Mouse (Mus musculus): ENCODE measurements at regions not wholly inside any gene's neighbourhood (a gene's known extent, or its start where the extent isn't known, plus 50 kb on each side); places are given as distances from the start of the nearest gene placed in this dataset.

GRCm38 (mm10) chr3:131779803-131780202, 215.2 kb downstream of the Papss1 start:
- Histone ChIP-seq H3K36me3 (ENCODE audit: control insufficient read depth, insufficient read depth, low read length) (no peaks in the 10 kb centered on the region), H3K27ac (replicated peaks; ENCODE audit: low read depth, low read length) (no peak overlapping the region), H3K9ac (ENCODE audit: low read depth, low read length, severe bottlenecking) (no peak overlapping the region), H3K9me3 (ENCODE audit: control insufficient read depth, low read length) (no peaks in the 10 kb centered on the region), H3K4me2 (replicated peaks; ENCODE audit: low read depth, low read length, severe bottlenecking) (no peak overlapping the region), H3K4me1 (ENCODE audit: control insufficient read depth, insufficient read depth, low read length) (no peaks in the 10 kb centered on the region), H3K4me3 (replicated peaks; ENCODE audit: low read length) (no peak overlapping the region), H3K27me3 (ENCODE audit: control insufficient read depth, insufficient read depth, low read length) (no peaks in the 10 kb centered on the region)
- DNase-seq (ENCODE audit: low spot score) (no peak), ATAC-seq (ENCODE audit: low FRiP score, low read depth) (no peak)
- no peak for TF ChIP-seq POLR2A (IDR thresholded peaks at IDR 0.05; ENCODE audit: borderline replicate concordance, extremely low read depth, insufficient read depth, insufficient read length)
- 36% methylated on average over 7 of the region's 7 CpGs for WGBS

- no peak for ATAC-seq (ENCODE audit: low FRiP score, low read depth)
- Histone ChIP-seq H3K9me3 (ENCODE audit: control insufficient read depth, low read length) (no peaks in the 10 kb centered on the region), H3K27ac (replicated peaks; ENCODE audit: low read depth, low read length) (no peak overlapping the region), H3K4me1 (ENCODE audit: control insufficient read depth, insufficient read depth, low read length) (no peaks in the 10 kb centered on the region), H3K27me3 (ENCODE audit: control insufficient read depth, insufficient read depth, low read length) (no peaks in the 10 kb centered on the region), H3K36me3 (ENCODE audit: control insufficient read depth, insufficient read depth, low read length) (no peaks in the 10 kb centered on the region), H3K4me2 (replicated peaks; ENCODE audit: low read depth, low read length, severe bottlenecking) (no peak overlapping the region), H3K4me3 (replicated peaks; ENCODE audit: low read length) (no peak overlapping the region), H3K9ac (ENCODE audit: low read depth, low read length, severe bottlenecking) (no peak overlapping the region)
- DNase-seq (ENCODE audit: low spot score), result peak; percentile 75
- WGBS, result 49% methylated on average over 3 of the region's 3 CpGs
- TF ChIP-seq POLR2A (IDR thresholded peaks at IDR 0.05; ENCODE audit: borderline replicate concordance, extremely low read depth, insufficient read depth, insufficient read length), result no peak
Observed at GRCm38 (mm10) chr3:131785524-131785923, 221.0 kb downstream of the Papss1 start.

GRCm38 (mm10) chr3:131788321-131788720, 223.8 kb downstream of the Papss1 start:
- no peak overlapping the region for H3K27ac ChIP-seq (replicated peaks; ENCODE audit: low read depth, low read length)
- no peaks in the 10 kb centered on the region for H3K4me1 ChIP-seq (ENCODE audit: control insufficient read depth, insufficient read depth, low read length)
- ATAC-seq (ENCODE audit: low FRiP score, low read depth), result no peak
- DNase-seq (ENCODE audit: low spot score), result no peak
- no peak overlapping the region for H3K4me2 ChIP-seq (replicated peaks; ENCODE audit: low read depth, low read length, severe bottlenecking)
- H3K9ac ChIP-seq (ENCODE audit: low read depth, low read length, severe bottlenecking), result no peak overlapping the region
- no peak for TF ChIP-seq POLR2A (IDR thresholded peaks at IDR 0.05; ENCODE audit: borderline replicate concordance, extremely low read depth, insufficient read depth, insufficient read length)
- no peaks in the 10 kb centered on the region for H3K36me3 ChIP-seq (ENCODE audit: control insufficient read depth, insufficient read depth, low read length)
- H3K27me3 ChIP-seq (ENCODE audit: control insufficient read depth, insufficient read depth, low read length), result no peaks in the 10 kb centered on the region
- WGBS, result 86% methylated on average over 1 of the region's 2 CpGs
- no peak overlapping the region for H3K4me3 ChIP-seq (replicated peaks; ENCODE audit: low read length)
- no peaks in the 10 kb centered on the region for H3K9me3 ChIP-seq (ENCODE audit: control insufficient read depth, low read length)

GRCm38 (mm10) chr3:131789177-131789576, 224.6 kb downstream of the Papss1 start:
- Histone ChIP-seq H3K36me3 (ENCODE audit: control insufficient read depth, insufficient read depth, low read length) (no peaks in the 10 kb centered on the region), H3K9ac (ENCODE audit: low read depth, low read length, severe bottlenecking) (no peak overlapping the region), H3K27me3 (ENCODE audit: control insufficient read depth, insufficient read depth, low read length) (no peaks in the 10 kb centered on the region), H3K4me1 (ENCODE audit: control insufficient read depth, insufficient read depth, low read length) (no peaks in the 10 kb centered on the region), H3K27ac (replicated peaks; ENCODE audit: low read depth, low read length) (no peak overlapping the region), H3K9me3 (ENCODE audit: control insufficient read depth, low read length) (no peaks in the 10 kb centered on the region), H3K4me2 (replicated peaks; ENCODE audit: low read depth, low read length, severe bottlenecking) (no peak overlapping the region), H3K4me3 (replicated peaks; ENCODE audit: low read length) (no peak overlapping the region)
- ATAC-seq (ENCODE audit: low FRiP score, low read depth), result no peak
- DNase-seq (ENCODE audit: low spot score), result no peak
- no peak for TF ChIP-seq POLR2A (IDR thresholded peaks at IDR 0.05; ENCODE audit: borderline replicate concordance, extremely low read depth, insufficient read depth, insufficient read length)

- Histone ChIP-seq H3K27ac (replicated peaks; ENCODE audit: low read depth, low read length) (no peak overlapping the region), H3K4me2 (replicated peaks; ENCODE audit: low read depth, low read length, severe bottlenecking) (no peak overlapping the region), H3K36me3 (ENCODE audit: control insufficient read depth, insufficient read depth, low read length) (no peaks in the 10 kb centered on the region), H3K4me1 (ENCODE audit: control insufficient read depth, insufficient read depth, low read length) (no peaks in the 10 kb centered on the region), H3K9ac (ENCODE audit: low read depth, low read length, severe bottlenecking) (no peak overlapping the region), H3K4me3 (replicated peaks; ENCODE audit: low read length) (no peak overlapping the region), H3K27me3 (ENCODE audit: control insufficient read depth, insufficient read depth, low read length) (no peaks in the 10 kb centered on the region), H3K9me3 (ENCODE audit: control insufficient read depth, low read length) (no peaks in the 10 kb centered on the region)
- no peak for ATAC-seq (ENCODE audit: low FRiP score, low read depth)
- TF ChIP-seq POLR2A (IDR thresholded peaks at IDR 0.05; ENCODE audit: borderline replicate concordance, extremely low read depth, insufficient read depth, insufficient read length), result no peak
- 87% methylated on average over 1 of the region's 1 CpGs for whole genome bisulfite sequencing
- DNase-seq (ENCODE audit: low spot score), result no peak
Observed at GRCm38 (mm10) chr3:131794056-131794455, 229.5 kb downstream of the Papss1 start.

Data from limb, embryonic 14.5 days (tissue).